9 mouse cellular contexts compared by ENCODE assay signal in genomic region chr3:152092385-152093057, GRCm38 (mm10).
DNase-seq lines count a peak whose midpoint lies in the region; ATAC-seq and TF ChIP-seq lines count a peak whose summit lies in the region.
"Had no signal": no experiment of that assay in that cellular context is flagged by ENCODE, and none has a peak within 500 bp of the region (broad histone marks: within the 10 kb centered on the region; RNA-seq: fewer than 3 reads in every experiment).

No protein-coding gene starts in this region.

- intact Hi-C loops in heart, postnatal 10 days (cut with DNase I): loop anchor here (2.0 kb wide), 1 partner anchor 376 kb away; no protein-coding TSS in a partner anchor

- H3K9ac ChIP-seq in heart, embryonic 11.5 days (ENCODE audit: low read depth, low read length): no peak overlapping the region
- no peak overlapping the region for H3K9ac ChIP-seq in ES-E14 (ENCODE audit: insufficient read depth, low read depth, low read length, poor library complexity, severe bottlenecking)
- H3K9ac ChIP-seq in forebrain, embryonic 16.5 days (replicated peaks; ENCODE audit: low read depth, low read length): peak overlapping the region; percentile 44

- no peaks in the 10 kb centered on the region for H3K4me1 ChIP-seq in heart, embryonic 11.5 days (ENCODE audit: control insufficient read depth, insufficient read depth, low read length)
- H3K4me1 ChIP-seq in ES-E14 (ENCODE audit: control insufficient read depth in 2 of 2, insufficient read depth in 2 of 2, low read length in 2 of 2, poor library complexity in 1 of 2): no peaks in the 10 kb centered on the region
- H3K4me1 ChIP-seq in forebrain, embryonic 16.5 days (replicated peaks; ENCODE audit: control insufficient read depth, insufficient read depth, low read length): no peaks in the 10 kb centered on the region

- DNase-seq in heart, postnatal 10 days: no peak
- DNase-seq in ES-E14 (ENCODE audit: low read depth, low spot score): no peak
- no peak for DNase-seq in adipocyte (ENCODE audit: low spot score)
- no peak for DNase-seq in urinary bladder, postnatal 14 days (ENCODE audit: low spot score)
- no peak for DNase-seq in cerebellum, adult 9-11 months

- H3K4me3 ChIP-seq in heart, embryonic 11.5 days (ENCODE audit: low read depth, low read length): peak overlapping the region; percentile 32
- H3K4me3 ChIP-seq in ES-E14 (ENCODE audit: insufficient read depth in 1 of 2, low read depth in 1 of 2, low read length in 2 of 2, poor library complexity in 1 of 2, severe bottlenecking in 1 of 2): peak overlapping the region; percentile 1 to 11; a peak in 2 of 4 replicates
- H3K4me3 ChIP-seq in forebrain, embryonic 16.5 days (replicated peaks; ENCODE audit: low read length): peak overlapping the region; percentile 45

- no peak for ATAC-seq in heart, embryonic 11.5 days (replicated peaks; ENCODE audit: insufficient number of reproducible peaks, low FRiP score, low TSS enrichment)
- peak; percentile 32; the same call in 1 of the 2 replicates for ATAC-seq in forebrain, embryonic 16.5 days
- ATAC-seq in megakaryocyte, adult 5-6 weeks (ENCODE audit: poor library complexity, severe bottlenecking): peak; percentile 48; the same call in 1 of the 2 replicates

- no peak overlapping the region for H3K27ac ChIP-seq in heart, embryonic 11.5 days (ENCODE audit: low read depth, low read length)
- H3K27ac ChIP-seq in ES-E14 (ENCODE audit: insufficient read depth, low read depth, low read length, poor library complexity, severe bottlenecking): no peak overlapping the region
- no peak overlapping the region for H3K27ac ChIP-seq in forebrain, embryonic 16.5 days (ENCODE audit: low read length)

- no peaks in the 10 kb centered on the region for H3K36me3 ChIP-seq in heart, embryonic 11.5 days (ENCODE audit: control insufficient read depth, insufficient read depth, low read length)
- no peaks in the 10 kb centered on the region for H3K36me3 ChIP-seq in ES-E14 (ENCODE audit: control insufficient read depth, insufficient read depth, low read length, poor library complexity, severe bottlenecking)
- no peaks in the 10 kb centered on the region for H3K36me3 ChIP-seq in forebrain, embryonic 16.5 days (ENCODE audit: control insufficient read depth, insufficient read depth)
- H3K36me3 ChIP-seq: G1E had no signal

- WGBS in heart, embryonic 11.5 days (ENCODE audit: insufficient replicate concordance): 44% methylated on average over 34 of the region's 34 CpGs
- WGBS in forebrain, embryonic 16.5 days: 52% methylated on average over 34 of the region's 34 CpGs

- H3K9me3 ChIP-seq in heart, embryonic 11.5 days (replicated peaks; ENCODE audit: control insufficient read depth, low read length): no peaks in the 10 kb centered on the region
- H3K9me3 ChIP-seq in ES-E14 (ENCODE audit: control insufficient read depth, insufficient read depth, low read depth, low read length): no peaks in the 10 kb centered on the region
- H3K9me3 ChIP-seq in forebrain, embryonic 16.5 days (ENCODE audit: control insufficient read depth, low read length): no peaks in the 10 kb centered on the region
- H3K9me3 ChIP-seq: G1E had no signal

- in situ Hi-C loops in ES-E14 (cut with MboI; ENCODE audit: low sequenced_read_pairs in 2 of 2, unreplicated experiment in 2 of 2): loop anchor here in 1 of 2 experiments (5.0 to 25.0 kb wide), 2 partner anchors 280 to 370 kb away; no protein-coding TSS in a partner anchor

- peak overlapping the region; percentile 58 for H3K4me2 ChIP-seq in heart, embryonic 11.5 days
- peak overlapping the region; percentile 54 for H3K4me2 ChIP-seq in forebrain, embryonic 16.5 days (ENCODE audit: low read length)

- no peaks in the 10 kb centered on the region for H3K27me3 ChIP-seq in heart, embryonic 11.5 days (ENCODE audit: control insufficient read depth, insufficient read depth, low read length)
- no peaks in the 10 kb centered on the region for H3K27me3 ChIP-seq in forebrain, embryonic 16.5 days (replicated peaks; ENCODE audit: control insufficient read depth, insufficient read depth, low read length)

TF ChIP-seq in ES-E14, 5 proteins besides CTCF, POLR2A, EP300 and RAD21:
- no peak for TF ChIP-seq HCFC1 (IDR thresholded peaks at IDR 0.05; ENCODE audit: borderline replicate concordance, insufficient read depth, low read length)
- TF ChIP-seq CHD2 (IDR thresholded peaks at IDR 0.05; ENCODE audit: low read depth, low read length): no peak
- no peak for TF ChIP-seq ZC3H11A (IDR thresholded peaks at IDR 0.05; ENCODE audit: borderline replicate concordance, low read depth, low read length)
- TF ChIP-seq ZNF384 (IDR thresholded peaks at IDR 0.05; ENCODE audit: low read depth, low read length): no peak
- TF ChIP-seq MAFK (IDR thresholded peaks at IDR 0.05; ENCODE audit: insufficient read depth, low read depth, low read length): no peak
